Comparison of ENCODE assay signal across 10 mouse cellular contexts in the genomic region with DNA sequence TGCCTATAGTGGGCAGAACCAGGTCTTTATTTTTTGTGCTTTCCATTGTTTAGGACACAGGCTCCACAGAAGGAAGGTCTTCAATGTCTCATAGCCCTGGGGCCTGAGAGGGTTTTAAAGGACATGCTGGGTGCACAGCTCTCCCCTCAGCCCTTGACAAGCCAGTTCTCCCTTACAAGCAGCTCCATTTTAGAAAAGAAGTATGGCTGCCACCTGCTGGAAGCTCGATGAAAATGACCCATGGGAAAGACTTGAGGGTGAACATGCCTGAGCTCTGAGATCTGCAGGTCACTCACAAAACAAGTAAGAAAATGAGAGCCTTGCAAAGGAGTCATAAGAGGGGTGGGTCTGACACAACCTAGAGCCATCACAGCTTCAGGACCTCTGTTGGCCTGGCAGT. TPM values are rescaled to one million over a fixed set of nuclear protein-coding genes. Genes with fewer than 3 reads are reported as not detected.
DNase-seq lines count a peak whose midpoint lies in the region; ATAC-seq and TF ChIP-seq lines count a peak whose summit lies in the region.
"Had no signal": no experiment of that assay in that cellular context is flagged by ENCODE, and none has a peak within 500 bp of the region (broad histone marks: within the 10 kb centered on the region; RNA-seq: fewer than 3 reads in every experiment).

No protein-coding gene starts in this region.

- WGBS in limb, embryonic 10.5 days, result 3% methylated on average over 1 of the region's 1 CpGs
- 0% methylated on average over 1 of the region's 1 CpGs for WGBS in stomach, postnatal 0 days

- H3K4me3 ChIP-seq in limb, embryonic 10.5 days, result no peak overlapping the region
- no peak overlapping the region for H3K4me3 ChIP-seq in stomach, postnatal 0 days (ENCODE audit: low read depth, low read length)
- H3K4me3 ChIP-seq: hindbrain, embryonic 15.5 days had no signal

- no peak for ATAC-seq in cerebellum, adult (ENCODE audit: insufficient number of reproducible peaks, low FRiP score, low TSS enrichment)
- no peak for ATAC-seq in stomach, postnatal 0 days (ENCODE audit: low FRiP score, low TSS enrichment)

- H3K9me3 ChIP-seq in limb, embryonic 10.5 days (replicated peaks), result no peaks in the 10 kb centered on the region
- H3K9me3 ChIP-seq in stomach, postnatal 0 days (ENCODE audit: control insufficient read depth, low read length), result no peaks in the 10 kb centered on the region
- H3K9me3 ChIP-seq: G1E; hindbrain, embryonic 15.5 days had no signal

- no peak overlapping the region for H3K9ac ChIP-seq in stomach, postnatal 0 days (ENCODE audit: low read length)
- H3K9ac ChIP-seq: hindbrain, embryonic 15.5 days had no signal

- H3K36me3 ChIP-seq in limb, embryonic 10.5 days, result no peaks in the 10 kb centered on the region
- H3K36me3 ChIP-seq in stomach, postnatal 0 days (ENCODE audit: control insufficient read depth, insufficient read depth, low read length), result no peaks in the 10 kb centered on the region
- H3K36me3 ChIP-seq: G1E; hindbrain, embryonic 15.5 days had no signal

- TF ChIP-seq CTCF in stomach, postnatal 0 days (IDR thresholded peaks at IDR 0.05; ENCODE audit: low read depth), result peak; percentile 77

- H3K4me1 ChIP-seq in limb, embryonic 10.5 days, result no peaks in the 10 kb centered on the region
- no peaks in the 10 kb centered on the region for H3K4me1 ChIP-seq in stomach, postnatal 0 days (replicated peaks; ENCODE audit: control insufficient read depth, insufficient read depth)
- H3K4me1 ChIP-seq: hindbrain, embryonic 15.5 days had no signal

- DNase-seq in cerebellum, adult 18-20 months, result peak; percentile 15 to 29
- DNase-seq in ovary, postnatal 14 days (ENCODE audit: low spot score), result peak; percentile 15
- DNase-seq in ovary, adult 18-20 months (ENCODE audit: low spot score), result no peak
- peak; percentile 7 for DNase-seq in cerebellum, adult 9-10 months
- DNase-seq in induced T-regulatory cell, adult 2 months (ENCODE audit: low read depth), result peak; percentile 19
- peak; percentile 41 for DNase-seq in limb, embryonic 10.5 days (ENCODE audit: low spot score)
- DNase-seq in stomach, postnatal 0 days (ENCODE audit: low spot score), result peak; percentile 61

- H3K27me3 ChIP-seq in limb, embryonic 10.5 days (ENCODE audit: low read depth, poor library complexity, severe bottlenecking), result no peaks in the 10 kb centered on the region
- H3K27me3 ChIP-seq in stomach, postnatal 0 days (ENCODE audit: control insufficient read depth, insufficient read depth, low read length), result no peaks in the 10 kb centered on the region
- H3K27me3 ChIP-seq: hindbrain, embryonic 15.5 days had no signal

- H3K4me2 ChIP-seq in stomach, postnatal 0 days (replicated peaks; ENCODE audit: low read depth), result no peak overlapping the region
- H3K4me2 ChIP-seq: hindbrain, embryonic 15.5 days had no signal

- no peak for TF ChIP-seq EP300 in stomach, postnatal 0 days (optimal IDR thresholded peaks at IDR 0.05)

- H3K27ac ChIP-seq in limb, embryonic 10.5 days, result no peak overlapping the region
- no peak overlapping the region for H3K27ac ChIP-seq in stomach, postnatal 0 days (replicated peaks)
- H3K27ac ChIP-seq: hindbrain, embryonic 15.5 days had no signal

RNA-seq across cellular contexts. Expression of a gene that starts 8.3 kb away (rescaled TPM):
- polyA plus RNA-seq in limb, embryonic 10.5 days (2016; fragmentation: Nextera tagmentation; extraction: Ambion mirVana), result not detected in 2 replicates
- not detected in 2 replicates for polyA plus RNA-seq in stomach, postnatal 0 days (2015; fragmentation: Nextera tagmentation; extraction: Ambion mirVana)
- polyA plus RNA-seq: G1E; hindbrain, embryonic 15.5 days had no signal

RNA-seq across cellular contexts. Expression of a gene that starts 8.9 kb away (rescaled TPM):
- not detected in 2 replicates for polyA plus RNA-seq in limb, embryonic 10.5 days (2016; fragmentation: Nextera tagmentation; extraction: Ambion mirVana)
- polyA plus RNA-seq in stomach, postnatal 0 days (2015; fragmentation: Nextera tagmentation; extraction: Ambion mirVana), result not detected in 2 replicates
- polyA plus RNA-seq: G1E; hindbrain, embryonic 15.5 days had no signal

RNA-seq across cellular contexts. Expression of a gene that starts 20.1 kb away (rescaled TPM):
- polyA plus RNA-seq in limb, embryonic 10.5 days (2016; fragmentation: Nextera tagmentation; extraction: Ambion mirVana), result not detected in 2 replicates
- polyA plus RNA-seq in stomach, postnatal 0 days (2015; fragmentation: Nextera tagmentation; extraction: Ambion mirVana), result not detected in 2 replicates
- polyA plus RNA-seq: G1E; hindbrain, embryonic 15.5 days had no signal

RNA-seq across cellular contexts. Expression of a gene that starts 24.3 kb away (rescaled TPM):
- not detected in 2 replicates for polyA plus RNA-seq in limb, embryonic 10.5 days (2016; fragmentation: Nextera tagmentation; extraction: Ambion mirVana)
- polyA plus RNA-seq in stomach, postnatal 0 days (2015; fragmentation: Nextera tagmentation; extraction: Ambion mirVana), result not detected in 2 replicates
- polyA plus RNA-seq: G1E; hindbrain, embryonic 15.5 days had no signal

RNA-seq across cellular contexts. Expression of a gene that starts 38.2 kb away (rescaled TPM):
- not detected in 2 replicates for polyA plus RNA-seq in limb, embryonic 10.5 days (2016; fragmentation: Nextera tagmentation; extraction: Ambion mirVana)
- polyA plus RNA-seq in stomach, postnatal 0 days (2015; fragmentation: Nextera tagmentation; extraction: Ambion mirVana), result not detected in 2 replicates
- polyA plus RNA-seq: G1E; hindbrain, embryonic 15.5 days had no signal
